Mouse (Mus musculus): ENCODE measurements around the gene Msl1.

- TF ChIP-seq CTCF (IDR thresholded peaks at IDR 0.05; ENCODE audit: low read depth) (no peak), EP300 (optimal IDR thresholded peaks at IDR 0.05) (no peak)
Observed at GRCm38 (mm10) chr11:98820968-98821367, 25.7 kb downstream of the Msl1 start.

All from stomach, postnatal 0 days (tissue).